Mouse (Mus musculus): ENCODE measurements around the gene Gm10570. TPM values are rescaled to one million over a fixed set of nuclear protein-coding genes. Genes with fewer than 3 reads are reported as not detected.

Gm10570 gene
- polyA plus RNA-seq, 1 experiment from 2014 or later = 0.92 TPM

DNA sequence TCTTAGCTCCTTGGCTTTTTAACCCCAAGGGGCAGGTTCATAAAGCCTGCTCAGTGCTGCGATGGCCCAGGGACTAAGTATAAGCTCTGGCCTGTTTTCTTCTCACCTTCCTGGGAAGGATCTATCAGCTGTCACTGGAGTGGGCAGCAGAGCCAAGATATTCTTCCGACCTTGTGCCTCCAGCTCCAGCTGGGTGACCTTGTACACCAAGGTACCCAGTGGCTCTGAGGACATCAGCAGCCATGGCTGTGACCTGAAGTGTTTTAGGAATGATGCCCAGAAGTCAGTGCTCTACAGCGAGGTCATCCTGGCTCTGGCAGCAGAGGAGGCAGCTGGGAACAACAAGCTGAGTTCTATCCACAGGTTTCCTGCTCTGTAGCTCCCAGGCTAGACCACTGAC is 4.1 kb upstream of the Gm10570 start:
- peaks cover 11% of the 10 kb centered on the region for H3K4me1 ChIP-seq (replicated peaks; ENCODE audit: control insufficient read depth, insufficient read depth, low read length)
- H3K9me3 ChIP-seq (ENCODE audit: control insufficient read depth, low read length) = no peaks in the 10 kb centered on the region
- ATAC-seq = no peak
- H3K27ac ChIP-seq (ENCODE audit: low read length) = no peak overlapping the region
- no peak overlapping the region for H3K4me3 ChIP-seq (replicated peaks; ENCODE audit: low read length)
- 0 out of 2 replicates have a peak, but pooled peaks cover 3% of the 10 kb centered on the region for H3K27me3 ChIP-seq (replicated peaks; ENCODE audit: control insufficient read depth, insufficient read depth, low read length)
- no peak overlapping the region for H3K4me2 ChIP-seq (ENCODE audit: low read length)
- 0 out of 2 replicates have a peak, but pooled peaks cover 4% of the 10 kb centered on the region for H3K36me3 ChIP-seq (ENCODE audit: control insufficient read depth, insufficient read depth)
- WGBS = 95% methylated on average over 3 of the region's 3 CpGs
- no peak overlapping the region for H3K9ac ChIP-seq (replicated peaks; ENCODE audit: low read depth, low read length)

DNA sequence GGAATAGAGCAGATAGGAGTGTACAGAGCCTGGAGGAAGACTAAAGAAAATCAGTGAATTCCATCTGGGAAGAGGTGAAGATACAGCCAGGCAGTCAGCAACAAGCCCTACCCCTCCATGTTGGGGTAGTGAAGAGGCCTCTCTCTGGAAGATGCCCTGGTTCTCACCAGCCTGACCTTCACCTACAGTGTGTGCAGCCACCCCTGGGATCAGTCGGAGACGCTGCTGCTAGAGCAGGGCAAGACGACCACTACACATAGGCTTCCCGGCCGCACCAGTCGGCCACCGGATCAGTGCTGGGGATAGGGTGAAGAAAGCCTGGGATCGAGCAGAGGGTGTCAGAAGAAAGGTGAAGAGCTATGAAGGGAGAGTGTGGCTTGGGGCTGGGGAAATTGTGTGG is 780 bp upstream of the Gm10570 start:
- H3K27ac ChIP-seq (ENCODE audit: low read length) = no peak overlapping the region
- ATAC-seq = no peak
- H3K4me1 ChIP-seq (replicated peaks; ENCODE audit: control insufficient read depth, insufficient read depth, low read length) = peaks cover 12% of the 10 kb centered on the region
- no peaks in the 10 kb centered on the region for H3K36me3 ChIP-seq (ENCODE audit: control insufficient read depth, insufficient read depth)
- no peaks in the 10 kb centered on the region for H3K9me3 ChIP-seq (ENCODE audit: control insufficient read depth, low read length)
- 54% methylated on average over 8 of the region's 8 CpGs for WGBS
- H3K27me3 ChIP-seq (replicated peaks; ENCODE audit: control insufficient read depth, insufficient read depth, low read length) = 0 out of 2 replicates have a peak, but pooled peaks cover 7% of the 10 kb centered on the region
- peak overlapping the region; percentile 65 for H3K4me3 ChIP-seq (replicated peaks; ENCODE audit: low read length)
- peak overlapping the region; percentile 89 for H3K4me2 ChIP-seq (ENCODE audit: low read length)
- H3K9ac ChIP-seq (replicated peaks; ENCODE audit: low read depth, low read length) = peak overlapping the region; percentile 62

DNA sequence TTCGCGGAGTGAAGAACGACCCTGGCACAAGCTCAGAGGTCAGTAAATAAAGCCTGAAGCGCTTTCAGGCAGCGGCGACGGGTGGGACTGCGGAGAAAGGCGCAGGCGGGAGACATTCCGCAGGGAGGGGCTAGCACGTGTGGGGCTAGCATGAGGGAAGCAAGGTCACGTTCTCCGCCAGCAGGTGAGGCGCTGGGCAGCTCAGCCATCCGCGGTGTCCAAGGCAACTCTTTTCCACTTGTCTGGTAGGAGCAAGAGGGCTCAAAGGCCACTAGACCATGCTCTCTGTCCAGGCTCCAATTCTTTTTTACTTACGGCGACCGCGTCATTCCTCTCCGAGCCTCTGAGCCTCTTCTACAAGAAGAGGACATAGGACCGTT is 633 bp downstream of the Gm10570 start:
- H3K27me3 ChIP-seq (replicated peaks; ENCODE audit: control insufficient read depth, insufficient read depth, low read length) = 0 out of 2 replicates have a peak, but pooled peaks cover 7% of the 10 kb centered on the region
- under 1% methylated on average over 23 of the region's 23 CpGs for WGBS

DNA sequence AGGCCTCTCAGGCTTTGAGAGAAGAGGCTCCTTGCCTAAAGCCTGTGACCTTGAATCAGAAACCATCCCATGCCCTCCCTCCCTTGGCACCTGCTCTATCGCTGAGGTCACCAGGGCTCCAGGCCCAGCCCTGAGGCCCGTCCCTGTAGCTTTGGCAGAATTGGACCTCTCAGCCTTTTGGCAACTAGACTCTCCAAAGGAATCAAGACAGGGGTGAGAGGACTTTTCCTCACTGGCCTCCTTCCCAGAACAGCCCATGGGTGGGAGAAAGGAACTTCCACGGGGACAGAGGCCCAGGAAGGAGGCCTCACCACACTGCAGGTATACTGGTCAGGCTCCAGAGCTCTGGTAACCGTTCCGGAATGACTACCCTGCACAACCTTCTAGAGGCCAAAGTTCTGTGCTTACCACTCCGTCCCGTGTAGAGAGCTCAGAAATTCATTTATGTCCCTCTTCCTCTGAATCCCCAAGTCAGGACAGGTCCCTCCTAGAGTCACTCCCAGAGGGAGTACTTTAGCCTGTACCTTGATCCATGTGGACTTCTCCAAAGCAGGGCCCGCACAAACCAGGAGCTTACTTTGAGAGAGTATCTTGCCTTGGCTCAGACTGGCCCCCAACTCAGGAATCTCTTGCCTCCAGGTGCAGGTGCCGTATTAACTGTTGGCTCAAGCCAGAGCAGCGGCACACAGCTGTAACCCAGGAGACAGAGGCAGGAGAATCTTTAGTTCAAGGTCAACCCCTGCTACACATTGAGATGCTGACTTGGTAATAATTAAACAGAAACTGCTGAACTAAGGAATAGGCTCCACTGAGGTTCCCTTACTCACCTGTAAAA is 1.5 kb downstream of the Gm10570 start:
- Histone ChIP-seq H3K4me3 (replicated peaks; ENCODE audit: low read length) (no peak overlapping the region; the same call in 1 of the 2 replicates), H3K27me3 (replicated peaks; ENCODE audit: control insufficient read depth, insufficient read depth, low read length) (0 out of 2 replicates have a peak, but pooled peaks cover 7% of the 10 kb centered on the region), H3K4me2 (ENCODE audit: low read length) (peak overlapping the region; percentile 89), H3K27ac (ENCODE audit: low read length) (no peak overlapping the region), H3K9me3 (ENCODE audit: control insufficient read depth, low read length) (no peaks in the 10 kb centered on the region), H3K9ac (replicated peaks; ENCODE audit: low read depth, low read length) (no peak overlapping the region), H3K4me1 (replicated peaks; ENCODE audit: control insufficient read depth, insufficient read depth, low read length) (peaks cover 12% of the 10 kb centered on the region), H3K36me3 (ENCODE audit: control insufficient read depth, insufficient read depth) (no peaks in the 10 kb centered on the region)
- 81% methylated on average over 10 of the region's 10 CpGs for WGBS
- ATAC-seq = no peak

More for the DNA sequence above, 633 bp downstream of the Gm10570 start:
- Histone ChIP-seq H3K9me3 (ENCODE audit: control insufficient read depth, low read length) (no peaks in the 10 kb centered on the region), H3K27ac (ENCODE audit: low read length) (no peak overlapping the region), H3K4me2 (ENCODE audit: low read length) (peak overlapping the region; percentile 89), H3K4me1 (replicated peaks; ENCODE audit: control insufficient read depth, insufficient read depth, low read length) (peaks cover 12% of the 10 kb centered on the region), H3K4me3 (replicated peaks; ENCODE audit: low read length) (peak overlapping the region; percentile 65), H3K9ac (replicated peaks; ENCODE audit: low read depth, low read length) (peak overlapping the region; percentile 62), H3K36me3 (ENCODE audit: control insufficient read depth, insufficient read depth) (no peaks in the 10 kb centered on the region)
- peak; percentile 37 for ATAC-seq

DNA sequence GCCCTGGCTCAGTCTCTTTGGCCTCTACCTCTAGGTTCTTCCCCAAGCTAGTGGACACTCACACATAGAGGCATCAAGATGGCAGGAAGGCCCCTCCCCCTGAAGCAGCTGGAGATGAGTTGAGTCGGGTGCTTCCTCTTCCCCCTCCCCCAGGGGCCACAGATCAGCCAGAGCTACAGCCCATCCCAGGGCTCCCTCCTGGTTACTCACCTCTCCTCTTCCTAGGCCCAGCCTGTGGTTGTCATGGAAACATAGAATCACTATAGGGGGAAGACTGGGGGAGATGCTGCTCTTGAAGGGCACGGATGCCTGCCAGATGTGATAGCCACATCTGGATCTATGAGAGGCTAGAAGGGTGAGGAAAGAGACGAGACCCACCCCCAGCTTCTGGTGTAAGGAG is 3.7 kb downstream of the Gm10570 start:
- no peak for ATAC-seq
- H3K9me3 ChIP-seq (ENCODE audit: control insufficient read depth, low read length) = no peaks in the 10 kb centered on the region
- no peak overlapping the region for H3K4me2 ChIP-seq (ENCODE audit: low read length)
- H3K27ac ChIP-seq (ENCODE audit: low read length) = no peak overlapping the region
- 33% methylated on average over 3 of the region's 3 CpGs for WGBS
- H3K27me3 ChIP-seq (replicated peaks; ENCODE audit: control insufficient read depth, insufficient read depth, low read length) = 0 out of 2 replicates have a peak, but pooled peaks cover 7% of the 10 kb centered on the region
- H3K4me1 ChIP-seq (replicated peaks; ENCODE audit: control insufficient read depth, insufficient read depth, low read length) = peaks cover 12% of the 10 kb centered on the region
- no peak overlapping the region for H3K4me3 ChIP-seq (replicated peaks; ENCODE audit: low read length)
- H3K9ac ChIP-seq (replicated peaks; ENCODE audit: low read depth, low read length) = no peak overlapping the region
- H3K36me3 ChIP-seq (ENCODE audit: control insufficient read depth, insufficient read depth) = no peaks in the 10 kb centered on the region

DNA sequence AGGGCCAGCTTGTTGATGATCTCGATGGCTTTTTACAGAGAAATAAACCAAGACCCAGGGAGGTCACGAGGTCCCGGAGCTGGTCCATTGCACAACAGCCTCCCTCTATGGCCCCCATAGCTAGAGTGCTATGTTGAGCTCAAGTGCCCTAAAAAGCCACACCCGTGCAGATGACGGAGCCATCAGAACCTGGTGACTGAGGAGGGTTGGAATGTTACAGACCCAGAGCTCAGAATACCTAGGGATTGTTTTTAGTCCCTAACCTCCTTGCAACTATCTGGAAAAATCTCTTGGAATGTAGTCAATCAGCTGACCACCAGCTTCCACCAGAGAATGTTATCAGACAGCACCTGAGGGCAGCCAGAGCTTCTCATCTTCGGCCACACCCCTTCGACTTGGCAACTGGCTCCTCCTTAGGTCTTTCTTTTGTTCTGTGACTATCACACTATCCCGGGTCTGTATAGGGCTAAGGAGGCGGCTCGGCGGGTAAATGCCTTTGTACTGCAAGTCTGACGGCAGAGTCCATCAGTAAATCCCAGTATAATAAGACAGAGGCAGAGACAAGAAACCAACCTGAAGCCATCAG is 6.1 kb downstream of the Gm10570 start:
- Histone ChIP-seq H3K27me3 (replicated peaks; ENCODE audit: control insufficient read depth, insufficient read depth, low read length) (0 out of 2 replicates have a peak, but pooled peaks cover 3% of the 10 kb centered on the region), H3K4me3 (replicated peaks; ENCODE audit: low read length) (no peak overlapping the region), H3K27ac (ENCODE audit: low read length) (no peak overlapping the region), H3K4me2 (ENCODE audit: low read length) (no peak overlapping the region), H3K9me3 (ENCODE audit: control insufficient read depth, low read length) (no peaks in the 10 kb centered on the region), H3K9ac (replicated peaks; ENCODE audit: low read depth, low read length) (no peak overlapping the region), H3K36me3 (ENCODE audit: control insufficient read depth, insufficient read depth) (no peaks in the 10 kb centered on the region), H3K4me1 (replicated peaks; ENCODE audit: control insufficient read depth, insufficient read depth, low read length) (no peaks in the 10 kb centered on the region; the same call in 1 of the 2 replicates)
- 48% methylated on average over 12 of the region's 12 CpGs for WGBS
- ATAC-seq = no peak

DNA sequence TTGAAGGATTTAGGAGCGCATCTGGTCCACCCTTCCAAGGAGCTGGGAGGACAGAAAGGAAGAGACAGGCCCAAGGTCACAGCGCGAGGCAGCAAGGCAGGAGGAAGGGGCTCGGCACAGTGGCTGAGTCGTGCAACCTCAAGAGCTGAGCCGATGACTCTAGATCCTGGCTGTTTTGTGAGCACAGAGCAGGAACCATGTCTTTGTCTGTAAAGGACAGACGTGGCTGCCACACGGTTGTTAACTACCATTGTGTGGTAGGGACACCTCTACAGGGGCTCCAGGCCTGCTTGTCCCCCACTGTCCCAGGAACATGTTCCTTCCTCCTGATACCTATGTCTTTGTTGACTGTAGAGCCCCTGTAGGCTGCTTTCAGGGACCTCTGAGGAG is 8.8 kb downstream of the Gm10570 start:
- no peak overlapping the region for H3K4me3 ChIP-seq (replicated peaks; ENCODE audit: low read length)
- H3K4me2 ChIP-seq (ENCODE audit: low read length) = no peak overlapping the region
- 0 out of 2 replicates have a peak, but pooled peaks cover 2% of the 10 kb centered on the region for H3K4me1 ChIP-seq (replicated peaks; ENCODE audit: control insufficient read depth, insufficient read depth, low read length)
- no peaks in the 10 kb centered on the region for H3K27me3 ChIP-seq (replicated peaks; ENCODE audit: control insufficient read depth, insufficient read depth, low read length)
- H3K9me3 ChIP-seq (ENCODE audit: control insufficient read depth, low read length) = no peaks in the 10 kb centered on the region
- no peak overlapping the region for H3K27ac ChIP-seq (ENCODE audit: low read length)
- H3K36me3 ChIP-seq (ENCODE audit: control insufficient read depth, insufficient read depth) = no peaks in the 10 kb centered on the region
- WGBS = 67% methylated on average over 8 of the region's 8 CpGs
- no peak for ATAC-seq
- H3K9ac ChIP-seq (replicated peaks; ENCODE audit: low read depth, low read length) = no peak overlapping the region

DNA sequence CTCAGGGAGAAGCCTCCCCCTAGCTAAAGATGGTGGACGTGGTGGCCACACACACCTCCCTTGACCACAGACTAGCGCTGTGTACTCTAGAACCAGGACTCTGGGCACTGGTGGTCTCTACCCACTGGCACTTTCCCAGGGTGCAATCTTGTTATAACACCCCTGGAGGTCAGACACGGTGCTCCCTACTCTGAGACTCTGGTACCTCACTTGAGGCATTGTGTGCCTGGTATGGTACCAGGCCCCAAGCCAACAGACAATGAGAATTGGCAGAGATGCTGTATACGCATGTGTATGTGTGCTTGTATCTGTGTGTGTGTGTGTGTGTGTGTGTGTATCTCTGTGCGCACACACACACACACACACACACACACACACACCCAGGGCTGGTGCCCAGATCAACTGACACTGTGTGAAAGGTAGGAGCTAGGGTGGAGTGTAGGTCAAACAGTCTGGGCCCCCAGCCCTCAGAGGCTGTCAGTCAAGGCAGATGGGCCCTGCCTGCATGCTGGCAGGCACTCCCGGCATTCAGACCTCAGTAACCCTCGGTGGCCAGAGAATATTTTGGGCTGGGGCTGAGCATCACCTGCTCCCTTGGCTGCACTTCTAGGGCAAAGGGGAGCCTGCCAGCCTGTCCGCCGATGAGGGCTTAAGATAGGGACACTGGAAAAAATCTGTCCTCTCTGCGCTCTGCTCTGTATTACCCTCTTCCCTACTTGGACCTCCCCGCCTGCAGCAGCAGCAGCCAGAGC is 9.4 kb downstream of the Gm10570 start:
- Histone ChIP-seq H3K27me3 (replicated peaks; ENCODE audit: control insufficient read depth, insufficient read depth, low read length) (no peaks in the 10 kb centered on the region), H3K4me3 (replicated peaks; ENCODE audit: low read length) (no peak overlapping the region), H3K27ac (ENCODE audit: low read length) (no peak overlapping the region), H3K9ac (replicated peaks; ENCODE audit: low read depth, low read length) (no peak overlapping the region), H3K4me2 (ENCODE audit: low read length) (no peak overlapping the region), H3K9me3 (ENCODE audit: control insufficient read depth, low read length) (no peaks in the 10 kb centered on the region), H3K4me1 (replicated peaks; ENCODE audit: control insufficient read depth, insufficient read depth, low read length) (0 out of 2 replicates have a peak, but pooled peaks cover 2% of the 10 kb centered on the region), H3K36me3 (ENCODE audit: control insufficient read depth, insufficient read depth) (no peaks in the 10 kb centered on the region)
- WGBS = 70% methylated on average over 11 of the region's 11 CpGs
- no peak for ATAC-seq

DNA sequence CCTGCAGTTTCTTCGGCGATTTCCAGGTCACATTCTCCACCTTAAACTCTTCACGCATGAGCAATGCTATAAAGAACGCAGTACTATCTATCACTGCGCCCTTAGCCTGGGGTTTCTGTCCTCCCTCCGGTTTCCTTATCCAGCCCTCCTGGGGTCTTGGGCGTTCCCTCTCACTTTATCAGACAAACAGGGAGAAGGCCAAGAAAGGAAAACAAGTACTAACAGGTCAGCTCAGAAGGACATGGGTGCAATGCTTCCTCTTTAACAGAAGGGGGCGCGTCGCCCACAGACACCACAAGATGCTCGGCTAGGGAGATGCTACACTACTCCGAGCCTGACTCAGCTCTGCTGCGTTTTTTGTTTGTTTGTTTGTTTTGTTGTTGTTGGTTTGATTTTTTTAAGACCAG is 11.3 kb downstream of the Gm10570 start:
- 20% methylated on average over 13 of the region's 13 CpGs for WGBS
- no peak for ATAC-seq
- no peak overlapping the region for H3K27ac ChIP-seq (ENCODE audit: low read length)
- no peaks in the 10 kb centered on the region; the same call in 1 of the 2 replicates for H3K27me3 ChIP-seq (replicated peaks; ENCODE audit: control insufficient read depth, insufficient read depth, low read length)
- no peak overlapping the region for H3K9ac ChIP-seq (replicated peaks; ENCODE audit: low read depth, low read length)
- H3K9me3 ChIP-seq (ENCODE audit: control insufficient read depth, low read length) = no peaks in the 10 kb centered on the region
- H3K36me3 ChIP-seq (ENCODE audit: control insufficient read depth, insufficient read depth) = no peaks in the 10 kb centered on the region
- no peak overlapping the region for H3K4me2 ChIP-seq (ENCODE audit: low read length)
- H3K4me3 ChIP-seq (replicated peaks; ENCODE audit: low read length) = no peak overlapping the region
- H3K4me1 ChIP-seq (replicated peaks; ENCODE audit: control insufficient read depth, insufficient read depth, low read length) = 0 out of 2 replicates have a peak, but pooled peaks cover 2% of the 10 kb centered on the region

Measured in forebrain, embryonic 16.5 days (tissue).